Mouse (Mus musculus) kidney, embryonic 16.5 days (tissue): ENCODE measurements around the gene Ust. TPM values are rescaled to one million over a fixed set of nuclear protein-coding genes. Genes with fewer than 3 reads are reported as not detected.
A peak's percentile ranks its signal among the peaks of the same experiment; 100 is the strongest.

Experiments used
- ATAC-seq: fragments of 200-750 bp; cut with Nextera tagmentation; 2 replicates; pipeline ENCODE4 v1.8.0; 2017; ENCODE audit warnings: moderate TSS enrichment; ENCODE audit not compliant: low FRiP score, low TSS enrichment
- H3K27ac ChIP-seq: fragments of 300-500 bp; sonication (generic); 2 replicates; pipeline ENCODE4 v1.5.1; 2014; ENCODE audit warnings: low read length
- H3K27me3 ChIP-seq: fragments of 300-500 bp; sonication (generic); 2 replicates; pipeline ENCODE4 v1.6.1; 2014; ENCODE audit warnings: low read length, control low read depth, mixed read lengths; ENCODE audit not compliant: insufficient read depth
- H3K36me3 ChIP-seq: fragments of 300-500 bp; sonication (generic); 2 replicates; pipeline ENCODE4 v1.6.1; 2014; ENCODE audit warnings: low read length, control low read depth, mixed read lengths; ENCODE audit not compliant: insufficient read depth
- H3K4me1 ChIP-seq: fragments of 300-500 bp; sonication (generic); 2 replicates; pipeline ENCODE4 v1.6.1; 2014; ENCODE audit warnings: low read length, control low read depth, mixed read lengths; ENCODE audit not compliant: insufficient read depth
- H3K4me2 ChIP-seq: fragments of 300-500 bp; sonication (generic); replicated peaks from 2 replicates; pipeline ENCODE4 v1.6.1; 2014; ENCODE audit warnings: low read depth, low read length
- H3K4me3 ChIP-seq: fragments of 300-500 bp; sonication (generic); 2 replicates; pipeline ENCODE4 v1.5.1; 2014; ENCODE audit warnings: mild to moderate bottlenecking, low read length
- H3K9ac ChIP-seq: fragments of 300-500 bp; sonication (generic); replicated peaks from 2 replicates; pipeline ENCODE4 v1.6.1; 2014; ENCODE audit warnings: low read length
- H3K9me3 ChIP-seq: fragments of 300-500 bp; sonication (generic); 2 replicates; pipeline ENCODE4 v1.6.1; 2016; ENCODE audit warnings: low read length, control low read depth
- WGBS: fragments of 180-500 bp; shearing (Covaris S2); extraction: QIAGEN DNeasy Blood & Tissue Kit; methylation state at CpG from one replicate; pipeline ENCODE4 v1.1.7; 2014; 5-methylcytosine and 5-hydroxymethylcytosine counted together
- polyA plus RNA-seq: library from polyadenylated mRNA; unstranded; fragments of >200 nt; fragmentation: Nextera tagmentation; extraction: Ambion mirVana; gene quantifications from 2 replicates; pipeline ENCODE4 v1.2.1, GENCODE M21; 2015

The Ust gene
- polyA plus RNA-seq, 1 experiment from 2014 or later: 4.9 TPM

- Histone ChIP-seq H3K9ac (no peak overlapping the region), H3K4me3 (no peak overlapping the region), H3K4me2 (no peak overlapping the region), H3K27me3 (no peaks in the 10 kb centered on the region), H3K4me1 (no peaks in the 10 kb centered on the region), H3K36me3 (no peaks in the 10 kb centered on the region), H3K27ac (no peak overlapping the region), H3K9me3 (no peaks in the 10 kb centered on the region)
- ATAC-seq: no peak
- WGBS: 58% methylated on average over 8 of the region's 8 CpGs
These were observed 294.6 kb downstream of the Ust start for GRCm38 (mm10) chr10:8224046-8224445.

DNA sequence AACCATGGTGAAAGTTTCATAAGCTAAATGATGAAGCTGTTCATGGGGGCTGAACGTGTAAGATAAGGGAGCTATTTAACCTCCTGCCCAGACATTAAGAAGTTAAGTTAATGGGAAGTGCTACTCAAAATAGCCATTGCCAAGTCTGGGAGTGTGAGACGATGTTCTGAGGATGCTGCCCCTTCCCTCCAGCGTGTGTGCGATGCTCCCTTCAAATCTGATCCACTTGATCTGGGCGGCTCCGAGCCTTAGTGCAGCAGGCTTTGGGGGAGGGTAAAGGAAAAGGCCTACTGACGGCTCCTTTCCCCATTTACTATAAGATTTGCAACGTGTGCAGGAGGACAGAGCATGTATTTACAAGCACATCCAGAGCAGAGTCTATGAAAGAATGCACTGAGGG lies 301.7 kb downstream of the Ust start:
- Histone ChIP-seq H3K27ac (no peak overlapping the region), H3K4me3 (no peak overlapping the region), H3K9ac (no peak overlapping the region), H3K4me1 (peaks cover 36% of the 10 kb centered on the region), H3K36me3 (no peaks in the 10 kb centered on the region), H3K4me2 (no peak overlapping the region), H3K9me3 (no peaks in the 10 kb centered on the region), H3K27me3 (no peaks in the 10 kb centered on the region)
- ATAC-seq: no peak
- 16% methylated on average over 8 of the region's 8 CpGs for WGBS

DNA sequence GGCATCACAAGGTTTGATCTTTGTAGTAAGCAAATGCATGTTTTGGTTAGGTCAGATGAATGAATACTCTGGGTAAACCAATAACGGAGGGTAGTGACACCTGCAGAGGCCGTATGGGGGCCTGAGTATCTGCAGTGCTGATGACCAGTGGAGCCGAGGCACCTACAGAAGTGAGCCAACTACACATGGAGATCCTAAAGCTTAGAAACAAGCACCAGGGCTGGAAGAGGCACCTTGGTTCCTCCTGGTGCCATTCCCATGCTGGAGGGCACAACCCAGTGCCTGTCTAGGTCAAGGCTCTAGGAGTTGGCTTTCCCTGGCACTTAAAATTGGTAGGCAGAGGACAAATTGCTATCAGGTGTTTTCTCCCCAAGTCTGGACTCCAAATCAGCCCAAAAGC lies 303.4 kb downstream of the Ust start:
- Histone ChIP-seq H3K9me3 (no peaks in the 10 kb centered on the region), H3K27ac (no peak overlapping the region), H3K9ac (no peak overlapping the region), H3K27me3 (no peaks in the 10 kb centered on the region), H3K36me3 (no peaks in the 10 kb centered on the region), H3K4me3 (no peak overlapping the region), H3K4me2 (no peak overlapping the region), H3K4me1 (peaks cover 36% of the 10 kb centered on the region)
- WGBS: 92% methylated on average over 3 of the region's 3 CpGs
- no peak for ATAC-seq

- Histone ChIP-seq H3K27ac (peak overlapping the region; percentile 59; the same call in 1 of the 2 replicates), H3K27me3 (no peaks in the 10 kb centered on the region), H3K4me2 (peak overlapping the region; percentile 47), H3K9ac (no peak overlapping the region), H3K9me3 (no peaks in the 10 kb centered on the region), H3K4me1 (peaks cover 36% of the 10 kb centered on the region), H3K4me3 (peak overlapping the region; percentile 16), H3K36me3 (no peaks in the 10 kb centered on the region)
- 4% methylated on average over 16 of the region's 16 CpGs for WGBS
- peak; percentile 82 for ATAC-seq
These were observed 304.7 kb downstream of the Ust start for GRCm38 (mm10) chr10:8213906-8214421.

DNA sequence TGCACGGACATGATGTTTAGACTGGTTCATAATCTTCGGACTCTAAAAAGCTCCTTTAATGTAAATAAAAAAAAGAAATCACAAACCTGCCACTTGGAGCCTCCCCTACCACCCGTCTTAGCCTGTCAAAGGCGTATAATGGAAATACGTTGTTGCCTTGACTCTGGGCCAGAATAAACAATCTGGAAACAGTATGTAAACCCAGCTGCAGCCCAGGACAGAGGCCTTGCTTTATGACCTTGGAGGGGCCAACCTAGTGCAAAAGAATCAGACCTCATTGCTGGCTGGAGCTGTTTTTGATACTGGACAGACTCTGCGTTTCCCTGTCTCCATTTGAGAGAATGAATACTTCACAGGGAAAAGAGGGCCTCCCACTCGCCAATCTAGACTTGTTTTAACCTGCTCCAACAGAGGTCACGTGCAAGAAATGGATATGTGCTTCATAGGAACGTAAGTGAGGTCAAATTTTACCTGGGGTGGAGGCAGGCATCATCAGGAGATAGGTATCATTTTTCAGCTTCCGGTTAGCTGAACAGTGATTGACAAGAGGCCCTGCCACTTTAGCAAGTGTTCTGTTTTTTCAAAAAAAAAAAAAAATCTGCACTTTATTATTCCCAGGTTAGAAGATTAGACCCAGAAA lies 305.2 kb downstream of the Ust start:
- Histone ChIP-seq H3K9me3 (no peaks in the 10 kb centered on the region), H3K4me2 (peak overlapping the region; percentile 47; the same call in 1 of the 2 replicates), H3K4me1 (peaks cover 32% of the 10 kb centered on the region), H3K9ac (no peak overlapping the region), H3K36me3 (no peaks in the 10 kb centered on the region), H3K4me3 (no peak overlapping the region; the same call in 1 of the 2 replicates), H3K27me3 (no peaks in the 10 kb centered on the region), H3K27ac (peak overlapping the region; percentile 59; the same call in 1 of the 2 replicates)
- 18% methylated on average over 10 of the region's 10 CpGs for WGBS
- peak; percentile 55; the same call in 1 of the 2 replicates for ATAC-seq

GRCm38 (mm10) chr10:8212611-8213226 lies 305.9 kb downstream of the Ust start:
- Histone ChIP-seq H3K4me3 (no peak overlapping the region), H3K4me2 (no peak overlapping the region), H3K4me1 (peaks cover 28% of the 10 kb centered on the region), H3K36me3 (no peaks in the 10 kb centered on the region), H3K9ac (no peak overlapping the region), H3K27ac (no peak overlapping the region), H3K27me3 (no peaks in the 10 kb centered on the region), H3K9me3 (no peaks in the 10 kb centered on the region)
- WGBS: 62% methylated on average over 11 of the region's 11 CpGs
- no peak; the same call in 1 of the 2 replicates for ATAC-seq

GRCm38 (mm10) chr10:8211694-8212093 lies 306.9 kb downstream of the Ust start:
- no peak overlapping the region for H3K4me3 ChIP-seq
- no peak overlapping the region for H3K4me2 ChIP-seq
- no peaks in the 10 kb centered on the region for H3K36me3 ChIP-seq
- H3K27ac ChIP-seq: no peak overlapping the region
- no peaks in the 10 kb centered on the region for H3K9me3 ChIP-seq
- H3K4me1 ChIP-seq: peaks cover 23% of the 10 kb centered on the region
- 83% methylated on average over 5 of the region's 5 CpGs for WGBS
- no peak for ATAC-seq
- no peak overlapping the region for H3K9ac ChIP-seq
- H3K27me3 ChIP-seq: no peaks in the 10 kb centered on the region

- Histone ChIP-seq H3K4me3 (no peak overlapping the region), H3K36me3 (no peaks in the 10 kb centered on the region), H3K4me2 (no peak overlapping the region), H3K27me3 (no peaks in the 10 kb centered on the region), H3K4me1 (peaks cover 23% of the 10 kb centered on the region), H3K9me3 (no peaks in the 10 kb centered on the region), H3K9ac (no peak overlapping the region), H3K27ac (no peak overlapping the region)
- 87% methylated on average over 3 of the region's 3 CpGs for WGBS
- ATAC-seq: no peak
These were observed 308.3 kb downstream of the Ust start for GRCm38 (mm10) chr10:8210366-8210765.

GRCm38 (mm10) chr10:8207358-8207757 lies 311.3 kb downstream of the Ust start:
- H3K9ac ChIP-seq: no peak overlapping the region
- 95% methylated on average over 19 of the region's 19 CpGs for WGBS
- no peak overlapping the region for H3K4me2 ChIP-seq

GRCm38 (mm10) chr10:8203681-8204080 lies 314.9 kb downstream of the Ust start:
- Histone ChIP-seq H3K9ac (no peak overlapping the region), H3K27me3 (no peaks in the 10 kb centered on the region), H3K4me1 (no peaks in the 10 kb centered on the region), H3K4me3 (no peak overlapping the region), H3K27ac (no peak overlapping the region), H3K9me3 (no peaks in the 10 kb centered on the region), H3K36me3 (no peaks in the 10 kb centered on the region), H3K4me2 (no peak overlapping the region)
- WGBS: 84% methylated on average over 4 of the region's 4 CpGs
- ATAC-seq: no peak

More at GRCm38 (mm10) chr10:8207358-8207757, 311.3 kb downstream of the Ust start:
- no peaks in the 10 kb centered on the region for H3K4me1 ChIP-seq
- no peak overlapping the region for H3K27ac ChIP-seq
- no peak overlapping the region for H3K4me3 ChIP-seq
- no peaks in the 10 kb centered on the region for H3K27me3 ChIP-seq
- H3K36me3 ChIP-seq: no peaks in the 10 kb centered on the region
- H3K9me3 ChIP-seq: no peaks in the 10 kb centered on the region
- ATAC-seq: no peak
